Mouse (Mus musculus) kidney, adult 2 months (tissue): ENCODE results near the gene Ralgapa1. TPM values are rescaled to one million over a fixed set of nuclear protein-coding genes. Genes with fewer than 3 reads are reported as not detected.

ENCODE experiments used
- DNase-seq: peaks from one replicate; pipeline ENCODE4 v3.0.0; 2021
- H3K27ac ChIP-seq: fragments of 200-500 bp; 2 replicates; pipeline ENCODE4 v1.5.1; 2012; ENCODE audit warnings: low read depth, low read length, control low read depth, inconsistent platforms; ENCODE audit not compliant: insufficient read depth
- H3K27me3 ChIP-seq: fragments of 200-500 bp; replicated peaks from 2 replicates; pipeline ENCODE4 v1.6.1; 2012; ENCODE audit warnings: mild to moderate bottlenecking, moderate library complexity, low read length, inconsistent platforms; ENCODE audit not compliant: control insufficient read depth, insufficient read depth
- H3K36me3 ChIP-seq: fragments of 200-500 bp; 2 replicates; pipeline ENCODE4 v1.6.1; 2012; ENCODE audit warnings: mild to moderate bottlenecking, moderate library complexity, low read length, inconsistent platforms; ENCODE audit not compliant: control insufficient read depth, insufficient read depth
- H3K4me1 ChIP-seq: fragments of 200-500 bp; 2 replicates; pipeline ENCODE4 v1.6.1; 2011; ENCODE audit warnings: low read length; ENCODE audit not compliant: control insufficient read depth, insufficient read depth
- H3K4me3 ChIP-seq: fragments of 200-500 bp; 2 replicates; pipeline ENCODE4 v1.5.1; 2011; ENCODE audit warnings: mild to moderate bottlenecking, low read depth, low read length, control low read depth; ENCODE audit not compliant: insufficient read depth
- CTCF ChIP-seq: fragments of 200-500 bp; conservative IDR thresholded peaks from 2 replicates; pipeline ENCODE4 v1.5.1; 2011; ENCODE audit warnings: low read depth, mild to moderate bottlenecking, control low read depth, low read length, moderate library complexity, mixed read lengths; ENCODE audit not compliant: insufficient read depth, insufficient read length
- POLR2A ChIP-seq: fragments of 200-500 bp; IDR thresholded peaks from one replicate; pipeline ENCODE4 v1.6.1; 2011; ENCODE audit warnings: low read depth, low read length, control low read depth
- WGBS: fragments of 180-500 bp; shearing (Covaris S2); methylation state at CpG from one replicate; pipeline ENCODE4 v1.1.7; 2018; 5-methylcytosine and 5-hydroxymethylcytosine counted together
- polyA plus RNA-seq: library from polyadenylated mRNA; depleted of rRNA; stranded (reverse); fragments of >200 nt; gene quantifications from 2 replicates; pipeline ENCODE4 v1.2.3, GENCODE M21; 2012

Gene Ralgapa1
- polyA plus RNA-seq, 1 experiment = 20.2 TPM

GRCm38 (mm10) chr12:55571181-55571580 is 249.8 kb downstream of the Ralgapa1 start:
- 84% methylated on average over 11 of the region's 11 CpGs for WGBS
- no peak overlapping the region for H3K27ac ChIP-seq
- H3K4me1 ChIP-seq = no peaks in the 10 kb centered on the region
- no peaks in the 10 kb centered on the region for H3K36me3 ChIP-seq
- no peak overlapping the region for H3K4me3 ChIP-seq
- no peak for TF ChIP-seq CTCF
- no peak for TF ChIP-seq POLR2A
- H3K27me3 ChIP-seq = no peaks in the 10 kb centered on the region
- DNase-seq = no peak

- H3K36me3 ChIP-seq = no peaks in the 10 kb centered on the region
- TF ChIP-seq CTCF = no peak
- TF ChIP-seq POLR2A = no peak
- H3K4me1 ChIP-seq = no peaks in the 10 kb centered on the region
- H3K27ac ChIP-seq = no peak overlapping the region
- 85% methylated on average over 9 of the region's 9 CpGs for WGBS
- no peak overlapping the region for H3K4me3 ChIP-seq
- H3K27me3 ChIP-seq = no peaks in the 10 kb centered on the region
- no peak for DNase-seq
Observed at GRCm38 (mm10) chr12:55570646-55571045, 250.3 kb downstream of the Ralgapa1 start.

DNA sequence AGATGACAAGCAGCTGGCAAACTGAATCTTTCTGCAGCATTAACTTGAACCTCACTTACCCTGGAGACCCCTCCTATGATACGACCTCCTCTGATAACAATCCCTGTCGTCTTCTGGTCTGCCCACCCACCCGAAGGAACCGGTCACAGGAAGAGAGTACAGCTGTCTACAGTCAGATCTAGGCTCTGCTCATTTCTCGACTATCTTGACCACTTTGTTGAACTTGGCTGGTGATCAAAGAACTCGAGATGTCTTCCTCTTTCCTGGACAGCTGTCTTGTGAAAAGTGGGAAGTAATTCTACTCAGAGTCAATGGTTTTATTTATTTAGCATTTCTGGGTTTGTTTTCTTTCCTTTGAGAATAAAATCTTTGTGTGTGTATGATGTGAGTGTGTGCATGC is 251.3 kb downstream of the Ralgapa1 start:
- H3K4me3 ChIP-seq = no peak overlapping the region
- H3K27me3 ChIP-seq = no peaks in the 10 kb centered on the region
- no peaks in the 10 kb centered on the region for H3K36me3 ChIP-seq
- no peaks in the 10 kb centered on the region for H3K4me1 ChIP-seq
- H3K27ac ChIP-seq = no peak overlapping the region
- DNase-seq = no peak
- 18% methylated on average over 6 of the region's 6 CpGs for WGBS
- TF ChIP-seq CTCF (no peak), POLR2A (no peak)

DNA sequence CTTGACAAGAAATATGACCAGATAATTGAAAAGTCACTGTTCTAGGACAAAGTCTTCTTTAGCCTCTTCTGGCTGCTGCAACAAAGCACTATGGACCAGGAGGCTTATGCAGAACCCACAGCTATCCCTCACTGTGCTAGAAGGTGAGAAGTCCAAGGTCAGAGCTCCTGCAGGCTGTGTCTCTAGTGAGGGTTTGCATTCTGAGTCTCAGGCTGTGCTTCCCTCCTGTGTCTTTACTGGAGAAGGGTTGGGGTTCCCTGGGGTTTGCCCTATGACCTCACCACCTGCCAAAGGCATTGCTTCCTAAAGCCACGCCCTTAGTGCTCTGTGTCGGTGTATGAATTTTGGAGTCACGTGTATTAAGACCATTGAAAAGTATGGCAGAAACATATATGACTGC is 252.5 kb downstream of the Ralgapa1 start:
- H3K27me3 ChIP-seq = no peaks in the 10 kb centered on the region
- no peak overlapping the region for H3K27ac ChIP-seq
- TF ChIP-seq CTCF (no peak), POLR2A (no peak)
- no peak overlapping the region for H3K4me3 ChIP-seq
- no peak for DNase-seq
- no peaks in the 10 kb centered on the region for H3K4me1 ChIP-seq
- 89% methylated on average over 3 of the region's 3 CpGs for WGBS
- H3K36me3 ChIP-seq = no peaks in the 10 kb centered on the region

GRCm38 (mm10) chr12:55566837-55567236 is 254.1 kb downstream of the Ralgapa1 start:
- DNase-seq = no peak
- H3K4me1 ChIP-seq = no peaks in the 10 kb centered on the region
- H3K36me3 ChIP-seq = no peaks in the 10 kb centered on the region
- 82% methylated on average over 5 of the region's 5 CpGs for WGBS
- no peak overlapping the region for H3K27ac ChIP-seq
- no peaks in the 10 kb centered on the region for H3K27me3 ChIP-seq
- H3K4me3 ChIP-seq = no peak overlapping the region
- no peak for TF ChIP-seq CTCF
- TF ChIP-seq POLR2A = no peak

GRCm38 (mm10) chr12:55565867-55566266 is 255.1 kb downstream of the Ralgapa1 start:
- Histone ChIP-seq H3K36me3 (no peaks in the 10 kb centered on the region), H3K27ac (no peak overlapping the region), H3K4me3 (no peak overlapping the region), H3K4me1 (no peaks in the 10 kb centered on the region), H3K27me3 (no peaks in the 10 kb centered on the region)
- no peak for DNase-seq
- TF ChIP-seq POLR2A (no peak), CTCF (no peak)
- 79% methylated on average over 9 of the region's 9 CpGs for WGBS

GRCm38 (mm10) chr12:55565206-55565605 is 255.8 kb downstream of the Ralgapa1 start, which contains the start of gene Aldoart2:
Gene Aldoart2, plus strand, starts transcription at chr12:55565239.
- WGBS = 96% methylated on average over 19 of the region's 19 CpGs

More at GRCm38 (mm10) chr12:55565206-55565605, 255.8 kb downstream of the Ralgapa1 start, which contains the start of gene Aldoart2:
- no peak within 1 kb of the TSS for H3K4me3 ChIP-seq
- no peak for DNase-seq
- no peaks in the 10 kb centered on the region for H3K36me3 ChIP-seq
- H3K4me1 ChIP-seq = no peaks in the 10 kb centered on the region
- no peak within 1 kb of the TSS for H3K27ac ChIP-seq
- H3K27me3 ChIP-seq = no peaks in the 10 kb centered on the region
- TF ChIP-seq CTCF (no peak), POLR2A (no peak)
